Mouse (Mus musculus) layer of hippocampus, postnatal 25 days (tissue): ENCODE measurements around the gene Hbb-bh2. TPM values are rescaled to one million over a fixed set of nuclear protein-coding genes. Genes with fewer than 3 reads are reported as not detected.
"Not testable (repeated sequence)": the region's sequence is repeated elsewhere in the genome, so short reads cannot be mapped to it uniquely, and the experiment has no call there.

Experiments
- DNase-seq, 2 experiments: peaks; one replicate each; pipeline ENCODE4 v3.0.0; 2022; ENCODE audit warnings: mixed read lengths in 2 of 2, low spot score in 1 of 2; ENCODE audit errors: extremely low spot score in 1 of 2
- total RNA-seq, 2 experiments: library from RNA; stranded (reverse); gene quantifications; 2 replicates each; pipeline ENCODE4 v1.2.3; 2021

The Hbb-bh2 gene
- not detected for total RNA-seq

- no peak for DNase-seq
These were observed at the start of gene Hbb-bh2 for GRCm38 (mm10) chr7:103840268-103840667. Gene Hbb-bh2 (minus strand): TSS chr7:103840520.

DNA sequence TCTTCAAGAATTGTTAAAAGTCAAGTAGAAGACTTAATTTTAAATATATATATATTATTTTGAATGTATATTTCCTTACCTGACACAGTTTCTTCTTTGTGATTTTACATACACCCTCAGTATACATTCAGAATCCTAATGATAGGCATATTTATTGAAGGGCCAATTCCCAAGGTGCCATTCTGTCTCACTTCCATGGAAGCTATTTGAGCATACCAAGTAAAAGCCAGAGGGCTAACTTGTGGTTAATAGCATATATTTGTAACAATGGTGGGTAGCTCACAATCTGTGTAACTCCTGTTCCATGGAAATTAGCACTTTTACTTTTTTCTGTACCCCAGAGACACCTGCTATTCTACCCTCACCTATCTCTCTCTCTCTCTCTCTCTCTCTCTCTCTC is 45.8 kb upstream of the Hbb-bh2 start, which contains the start of gene Olfr66:
Gene Olfr66 (minus strand): TSS at position 101 of the 400 bp plus-strand sequence.
- DNase-seq: no peak

DNA sequence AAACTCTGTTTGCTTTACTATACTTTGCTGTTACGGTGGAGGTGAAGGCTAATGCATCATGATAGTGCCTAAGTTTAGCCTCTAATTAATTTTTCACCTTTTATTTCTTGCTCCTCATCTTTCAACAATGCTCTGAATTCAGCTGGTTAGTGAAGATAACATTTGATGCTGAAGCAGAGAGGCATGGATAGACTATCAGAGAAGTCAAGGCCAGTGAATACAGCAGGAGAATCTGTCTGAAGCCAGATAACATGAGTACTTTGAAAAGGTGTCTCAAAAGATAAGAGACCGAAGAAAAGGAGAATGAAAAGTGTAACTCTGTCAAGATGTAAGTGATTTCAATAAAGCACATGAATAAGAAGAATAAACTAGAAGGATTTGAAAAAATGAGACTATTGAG is 36.8 kb upstream of the Hbb-bh2 start:
- no peak for DNase-seq

GRCm38 (mm10) chr7:103874451-103874850 is 34.1 kb upstream of the Hbb-bh2 start:
- no peak for DNase-seq

DNA sequence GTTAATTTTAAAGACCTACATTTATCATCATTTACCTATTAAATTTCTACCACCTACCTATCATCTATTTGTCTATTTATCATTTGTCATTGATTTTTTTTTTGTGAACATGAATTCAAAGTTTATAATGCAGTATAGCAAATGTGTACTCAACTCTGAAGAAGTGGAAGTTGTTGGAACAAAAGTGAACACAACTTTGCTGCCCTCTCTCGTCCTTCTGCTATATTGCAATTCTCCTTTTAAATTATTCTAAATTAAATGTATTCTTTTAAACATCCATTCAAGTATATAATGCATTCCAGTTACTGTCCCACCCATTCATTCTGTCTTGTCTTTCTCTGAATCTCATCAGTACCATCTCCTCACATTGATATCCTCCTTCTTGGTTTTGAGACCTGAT is 32.7 kb upstream of the Hbb-bh2 start:
- peak in 1 of 2 experiments; percentile 10 for DNase-seq

DNA sequence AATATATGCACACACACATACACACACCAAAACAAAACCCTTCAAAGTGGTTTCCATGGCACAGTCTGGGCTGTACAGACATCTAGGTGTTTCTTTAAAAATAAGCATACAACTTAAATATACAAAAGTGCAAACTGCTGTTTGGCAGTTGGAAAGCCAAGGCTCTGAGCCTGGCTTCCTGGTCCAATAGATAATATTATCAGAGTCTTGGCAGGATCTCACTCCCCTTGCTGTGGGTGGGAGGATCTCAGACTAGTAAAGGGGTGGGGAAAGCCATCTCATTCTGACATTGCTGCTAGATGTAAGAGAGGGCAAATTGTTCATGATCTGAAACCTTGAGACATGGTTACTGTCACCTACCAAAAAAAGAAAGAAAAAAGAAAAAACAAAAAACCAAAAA is 30.3 kb upstream of the Hbb-bh2 start:
- no peak for DNase-seq

DNA sequence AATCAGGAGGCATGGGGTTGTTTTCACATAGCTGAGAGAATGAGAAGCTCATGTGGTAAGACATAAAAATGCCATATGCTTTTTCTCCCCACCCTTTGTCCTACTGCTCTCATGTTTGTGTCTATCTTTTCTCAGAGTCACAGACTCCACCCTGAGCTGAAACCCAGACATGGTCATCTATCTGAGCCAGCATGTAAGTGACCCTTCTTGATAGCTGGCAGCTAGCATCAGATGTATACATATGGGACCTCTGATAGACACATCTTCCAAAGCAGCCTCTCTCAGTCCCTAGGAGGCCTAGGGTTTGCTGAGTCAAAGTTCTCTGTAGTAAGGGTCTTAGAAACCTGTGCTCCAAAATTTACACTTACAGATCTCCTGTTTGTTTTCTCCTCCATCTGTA is 25.4 kb upstream of the Hbb-bh2 start:
- no peak for DNase-seq

DNA sequence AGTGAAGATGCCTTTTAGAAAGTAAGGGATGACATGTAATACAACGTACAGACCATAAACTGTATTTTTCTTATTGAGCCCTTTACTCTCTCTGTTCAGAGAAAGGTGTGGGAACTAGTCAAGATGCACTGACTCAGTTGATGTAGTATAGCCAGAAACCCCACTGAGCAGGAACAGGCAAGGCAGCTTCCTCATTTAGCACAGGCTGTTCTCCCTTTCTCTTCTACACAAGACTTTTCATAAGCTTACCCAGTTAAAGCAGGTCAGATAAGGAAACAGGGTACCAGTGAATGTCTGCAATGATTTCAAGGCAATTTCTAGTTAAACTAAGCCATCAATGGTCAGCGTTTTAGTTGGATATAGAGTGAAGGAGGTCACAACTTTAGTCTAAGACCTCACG is 21.2 kb upstream of the Hbb-bh2 start:
- no peak for DNase-seq

GRCm38 (mm10) chr7:103860855-103861254 is 20.5 kb upstream of the Hbb-bh2 start:
- no peak for DNase-seq

GRCm38 (mm10) chr7:103859076-103859475 is 18.8 kb upstream of the Hbb-bh2 start:
- no peak for DNase-seq

DNA sequence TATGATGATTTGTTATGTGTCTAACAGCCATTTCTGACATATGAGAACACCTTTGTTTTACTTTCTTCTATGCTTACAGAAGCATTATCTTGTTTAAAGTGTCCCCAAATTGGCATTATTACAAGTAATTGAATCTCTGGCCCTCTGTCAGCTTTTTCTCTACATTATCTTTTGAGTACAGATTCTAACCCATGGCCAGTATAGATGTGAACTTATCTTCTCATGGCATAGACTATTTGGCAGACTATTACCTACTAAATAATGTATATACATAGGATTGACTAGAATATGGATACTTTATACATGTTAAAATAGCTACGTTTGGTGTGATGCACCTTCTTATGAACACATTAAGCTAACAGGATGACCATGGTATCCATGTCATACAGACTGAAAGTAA is 14.3 kb upstream of the Hbb-bh2 start:
- no peak for DNase-seq

DNA sequence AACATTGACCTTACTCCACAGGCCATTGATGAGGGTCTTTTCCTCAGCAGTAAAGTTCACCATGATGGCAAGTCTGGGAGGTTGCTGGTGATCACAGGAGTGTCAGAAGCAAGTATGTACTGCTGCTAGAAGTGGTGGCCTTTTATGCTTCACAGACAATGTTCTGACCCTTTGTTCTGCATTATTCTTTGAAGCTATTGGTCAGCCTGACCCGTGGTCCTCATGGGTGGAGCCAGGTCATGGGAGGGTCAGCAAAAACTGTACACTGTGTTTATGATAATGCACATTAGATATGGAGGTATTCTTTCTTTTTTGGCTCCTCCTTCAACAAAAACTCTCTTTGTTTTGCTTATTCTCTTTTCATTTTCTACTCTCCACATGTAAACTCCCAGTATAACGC is 12.8 kb upstream of the Hbb-bh2 start, which contains the start of gene Hbb-y:
Gene Hbb-y (minus strand): TSS at position 127 of the 400 bp plus-strand sequence.
- no peak for DNase-seq

GRCm38 (mm10) chr7:103844525-103845325 is 4.4 kb upstream of the Hbb-bh2 start:
- no peak for DNase-seq

GRCm38 (mm10) chr7:103843034-103843433 is 2.7 kb upstream of the Hbb-bh2 start, which contains the start of gene Hbb-bh1:
Gene Hbb-bh1 (minus strand): TSS chr7:103843164.
- DNase-seq: no peak

GRCm38 (mm10) chr7:103827808-103828207 is 12.5 kb downstream of the Hbb-bh2 start, which contains the start of gene Hbb-bs:
Gene Hbb-bs (minus strand): TSS chr7:103828096.
- no peak for DNase-seq

DNA sequence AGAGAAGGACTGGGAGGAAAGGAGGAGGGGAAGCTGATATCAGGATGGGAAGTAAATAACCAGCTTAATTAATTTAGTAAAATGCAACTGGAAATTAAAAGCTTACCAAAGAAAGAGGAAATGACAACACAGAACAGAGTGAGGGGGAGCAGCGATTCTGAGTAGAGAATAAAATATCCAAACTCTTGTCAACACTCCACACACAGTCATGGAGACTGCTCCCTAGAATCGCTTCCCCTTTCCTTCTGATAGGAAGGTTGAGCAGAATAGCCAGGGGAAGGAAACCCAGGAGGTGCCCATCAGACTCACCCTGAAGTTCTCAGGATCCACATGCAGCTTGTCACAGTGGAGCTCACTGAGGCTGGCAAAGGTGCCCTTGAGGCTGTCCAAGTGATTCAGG is 13.2 kb downstream of the Hbb-bh2 start:
- DNase-seq: not testable (repeated sequence)

- no peak for DNase-seq
These were observed 13.9 kb downstream of the Hbb-bh2 start for GRCm38 (mm10) chr7:103826255-103826887.

DNA sequence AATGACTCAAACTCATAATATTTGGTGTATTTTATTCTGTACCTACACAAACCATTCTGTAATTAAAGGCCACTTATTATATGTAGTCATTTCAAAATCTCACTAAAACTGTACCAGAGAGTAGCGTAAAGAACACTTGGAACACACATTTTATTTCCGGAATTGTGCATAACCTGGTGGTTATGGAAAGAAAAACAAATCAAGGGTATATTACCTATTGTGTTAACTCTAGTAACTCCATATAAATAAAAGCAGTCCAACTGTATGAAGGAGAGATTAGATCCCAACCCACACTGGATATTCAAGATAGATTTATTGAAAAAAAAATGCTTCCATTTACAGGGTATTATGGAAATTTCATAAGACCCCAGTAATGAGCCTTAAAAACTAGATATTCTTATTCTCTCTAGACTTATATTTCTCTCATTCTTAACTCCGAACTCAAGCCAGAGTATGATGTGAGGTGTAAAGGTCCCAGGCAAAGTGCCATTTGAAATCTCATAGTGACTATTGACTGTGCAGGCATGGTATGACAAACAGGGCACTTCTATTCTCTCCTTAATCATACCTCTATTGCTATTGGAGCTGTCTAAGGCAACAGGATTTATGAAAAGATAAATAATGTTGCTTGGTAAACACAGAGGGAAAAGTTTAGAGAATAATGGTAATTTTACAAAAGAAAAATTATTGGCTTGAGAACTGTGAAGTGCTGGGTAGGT is 14.6 kb downstream of the Hbb-bh2 start:
- DNase-seq: no peak

DNA sequence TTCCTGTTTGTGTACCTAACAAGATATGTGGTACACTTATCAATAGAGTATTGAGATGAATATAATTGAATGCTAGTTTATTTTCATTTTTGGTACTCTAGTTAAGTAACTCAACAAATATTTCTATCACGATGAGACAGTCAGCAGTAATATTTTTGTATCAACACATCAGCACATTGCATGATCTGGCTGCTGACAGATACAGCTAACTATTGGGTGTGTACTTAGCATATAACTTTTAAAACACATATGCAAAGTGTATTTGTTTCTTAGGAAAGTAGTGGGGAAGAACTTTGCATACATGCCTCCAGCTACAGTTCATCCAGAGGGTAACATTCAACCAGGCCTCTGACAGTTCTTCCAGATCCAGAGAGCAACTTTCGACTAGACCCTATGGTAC is 15.7 kb downstream of the Hbb-bh2 start:
- no peak for DNase-seq

GRCm38 (mm10) chr7:103815085-103815484 is 25.2 kb downstream of the Hbb-bh2 start:
- DNase-seq: not testable (repeated sequence)

GRCm38 (mm10) chr7:103813766-103814165 is 26.6 kb downstream of the Hbb-bh2 start, which contains the start of gene Hbb-bt:
Gene Hbb-bt (minus strand): TSS chr7:103813996.
- no peak for DNase-seq
